Mouse (Mus musculus): ENCODE measurements around the gene Hist1h2bk. TPM values are rescaled to one million over a fixed set of nuclear protein-coding genes. Genes with fewer than 3 reads are reported as not detected.

Gene Hist1h2bk
- total and polyA plus RNA-seq, 3 experiments, result 5.7 to 2,495 TPM; not detected in 1

GRCm38 (mm10) chr13:22045311-22045710 is 9.6 kb downstream of the Hist1h2bk start:
- no peak for TF ChIP-seq MYC (IDR thresholded peaks at IDR 0.05; ENCODE audit: low read depth, low read length)
- TF ChIP-seq MYB (IDR thresholded peaks at IDR 0.05; ENCODE audit: low read depth, low read length), result no peak
- TF ChIP-seq RAD21 (IDR thresholded peaks at IDR 0.05; ENCODE audit: low read depth, low read length), result no peak
- Histone ChIP-seq H3K9me3 (replicated peaks; ENCODE audit: insufficient read depth, low read length) (no peaks in the 10 kb centered on the region), H3K27me3 (ENCODE audit: control insufficient read depth in 1 of 2, insufficient read depth in 2 of 2, low read length in 2 of 2) (no peaks in the 10 kb centered on the region), H3K27ac (ENCODE audit: control insufficient read depth, low read depth, low read length) (no peak overlapping the region), H3K36me3 (ENCODE audit: control insufficient read depth in 1 of 2, insufficient read depth in 2 of 2, low read length in 2 of 2) (peaks cover 0 to 4% of the 10 kb centered on the region in 2 experiments; a peak in 2 of 4 replicates), H3K9ac (ENCODE audit: control insufficient read depth, low read depth, low read length, poor library complexity, severe bottlenecking) (no peak overlapping the region), H3K4me1 (ENCODE audit: control insufficient read depth in 1 of 2, insufficient read depth in 2 of 2, low read length in 2 of 2) (peaks cover 0 to 4% of the 10 kb centered on the region in 2 experiments; a peak in 1 of 4 replicates), H3K4me3 (ENCODE audit: control insufficient read depth in 1 of 2, insufficient read depth in 1 of 2, low read depth in 2 of 2, low read length in 2 of 2) (no peak overlapping the region), H3K79me2 (ENCODE audit: control insufficient read depth, insufficient read depth, low read length, poor library complexity) (no peaks in the 10 kb centered on the region; the same call in 1 of the 2 replicates)
- DNase-seq (ENCODE audit: low read depth, low spot score), result no peak

GRCm38 (mm10) chr13:22049041-22049440 is 13.4 kb downstream of the Hist1h2bk start:
- no peak for TF ChIP-seq NELFE (IDR thresholded peaks at IDR 0.05; ENCODE audit: low read depth, low read length)
- DNase-seq (ENCODE audit: low read depth, low spot score), result no peak
- H3K4me3 ChIP-seq (ENCODE audit: control insufficient read depth in 1 of 2, insufficient read depth in 1 of 2, low read depth in 2 of 2, low read length in 2 of 2), result no peak overlapping the region
- peaks cover 0 to 2% of the 10 kb centered on the region in 2 experiments; a peak in 2 of 4 replicates for H3K36me3 ChIP-seq (ENCODE audit: control insufficient read depth in 1 of 2, insufficient read depth in 2 of 2, low read length in 2 of 2)
- H3K9me3 ChIP-seq (replicated peaks; ENCODE audit: insufficient read depth, low read length), result no peaks in the 10 kb centered on the region
- no peaks in the 10 kb centered on the region for H3K27me3 ChIP-seq (ENCODE audit: control insufficient read depth in 1 of 2, insufficient read depth in 2 of 2, low read length in 2 of 2)
- H3K4me1 ChIP-seq (ENCODE audit: control insufficient read depth in 1 of 2, insufficient read depth in 2 of 2, low read length in 2 of 2), result peaks cover 0 to 4% of the 10 kb centered on the region in 2 experiments; a peak in 1 of 4 replicates
- no peak overlapping the region for H3K9ac ChIP-seq (ENCODE audit: control insufficient read depth, low read depth, low read length, poor library complexity, severe bottlenecking)
- H3K79me2 ChIP-seq (ENCODE audit: control insufficient read depth, insufficient read depth, low read length, poor library complexity), result peaks cover 1% of the 10 kb centered on the region; the same call in 1 of the 2 replicates
- no peak overlapping the region for H3K27ac ChIP-seq (ENCODE audit: control insufficient read depth, low read depth, low read length)

DNA sequence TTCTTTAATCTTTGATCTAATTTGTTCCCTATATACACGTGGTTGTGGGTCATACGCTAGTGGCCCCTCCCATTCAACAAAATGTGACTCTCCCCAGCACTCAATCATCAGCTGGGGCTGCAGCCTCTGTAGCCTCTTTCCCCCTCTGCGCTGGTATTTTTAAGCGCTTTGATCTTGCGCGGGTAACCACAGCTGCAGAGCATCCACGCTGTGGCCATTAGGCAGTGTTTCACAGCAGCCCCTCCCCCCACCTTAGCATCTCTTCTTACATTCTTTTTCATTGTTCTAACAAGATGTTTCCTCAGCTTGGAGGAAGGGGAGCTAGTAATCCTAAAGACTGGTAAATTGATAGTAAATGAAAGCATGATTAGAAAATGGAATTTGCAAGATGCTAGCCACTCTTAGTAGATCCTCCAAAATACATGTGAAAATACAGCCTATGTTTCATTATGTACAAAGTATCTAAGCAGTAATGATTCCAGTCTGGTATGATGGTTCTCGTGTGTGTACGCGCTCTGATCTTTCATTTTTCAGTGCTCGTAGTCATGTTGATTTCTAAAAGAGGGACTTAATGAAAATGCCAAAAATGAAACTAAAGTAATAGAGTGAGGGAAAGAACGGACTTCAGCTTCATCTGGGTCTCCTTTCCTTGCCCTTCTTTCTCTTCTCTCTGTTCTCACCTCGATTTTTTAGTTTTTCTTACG is 14.2 kb downstream of the Hist1h2bk start:
- Histone ChIP-seq H3K4me1 (ENCODE audit: control insufficient read depth in 1 of 2, insufficient read depth in 2 of 2, low read length in 2 of 2) (peaks cover 0 to 1% of the 10 kb centered on the region in 2 experiments; a peak in 1 of 4 replicates), H3K9ac (ENCODE audit: control insufficient read depth, low read depth, low read length, poor library complexity, severe bottlenecking) (peak overlapping the region; percentile 63), H3K27ac (ENCODE audit: control insufficient read depth, low read depth, low read length) (peak overlapping the region; percentile 55), H3K36me3 (ENCODE audit: control insufficient read depth in 1 of 2, insufficient read depth in 2 of 2, low read length in 2 of 2) (peaks cover 0 to 2% of the 10 kb centered on the region in 2 experiments; a peak in 2 of 4 replicates), H3K4me3 (ENCODE audit: control insufficient read depth in 1 of 2, insufficient read depth in 1 of 2, low read depth in 2 of 2, low read length in 2 of 2) (peak overlapping the region; percentile 60 to 87), H3K27me3 (ENCODE audit: control insufficient read depth in 1 of 2, insufficient read depth in 2 of 2, low read length in 2 of 2) (0 out of 4 replicates have a peak, but pooled peaks cover 0 to 2% of the 10 kb centered on the region in 2 experiments), H3K9me3 (replicated peaks; ENCODE audit: insufficient read depth, low read length) (no peaks in the 10 kb centered on the region), H3K79me2 (ENCODE audit: control insufficient read depth, insufficient read depth, low read length, poor library complexity) (peaks cover 1% of the 10 kb centered on the region; the same call in 1 of the 2 replicates)
- DNase-seq (ENCODE audit: low read depth, low spot score), result peak; percentile 77
- TF ChIP-seq TCF12 (IDR thresholded peaks at IDR 0.05; ENCODE audit: low read depth, low read length) (no peak), MXI1 (IDR thresholded peaks at IDR 0.05; ENCODE audit: low read depth, low read length) (no peak), MYC (IDR thresholded peaks at IDR 0.05; ENCODE audit: low read depth, low read length) (no peak), SMC3 (IDR thresholded peaks at IDR 0.05; ENCODE audit: low read depth, low read length) (no peak), JUND (IDR thresholded peaks at IDR 0.05; ENCODE audit: low read depth, low read length) (no peak), ZMIZ1 (IDR thresholded peaks at IDR 0.05; ENCODE audit: low read depth, low read length) (no peak)

All from MEL (cell line).